Mouse (Mus musculus): ENCODE measurements around the gene Slc35f2.

Gene Slc35f2

DNA sequence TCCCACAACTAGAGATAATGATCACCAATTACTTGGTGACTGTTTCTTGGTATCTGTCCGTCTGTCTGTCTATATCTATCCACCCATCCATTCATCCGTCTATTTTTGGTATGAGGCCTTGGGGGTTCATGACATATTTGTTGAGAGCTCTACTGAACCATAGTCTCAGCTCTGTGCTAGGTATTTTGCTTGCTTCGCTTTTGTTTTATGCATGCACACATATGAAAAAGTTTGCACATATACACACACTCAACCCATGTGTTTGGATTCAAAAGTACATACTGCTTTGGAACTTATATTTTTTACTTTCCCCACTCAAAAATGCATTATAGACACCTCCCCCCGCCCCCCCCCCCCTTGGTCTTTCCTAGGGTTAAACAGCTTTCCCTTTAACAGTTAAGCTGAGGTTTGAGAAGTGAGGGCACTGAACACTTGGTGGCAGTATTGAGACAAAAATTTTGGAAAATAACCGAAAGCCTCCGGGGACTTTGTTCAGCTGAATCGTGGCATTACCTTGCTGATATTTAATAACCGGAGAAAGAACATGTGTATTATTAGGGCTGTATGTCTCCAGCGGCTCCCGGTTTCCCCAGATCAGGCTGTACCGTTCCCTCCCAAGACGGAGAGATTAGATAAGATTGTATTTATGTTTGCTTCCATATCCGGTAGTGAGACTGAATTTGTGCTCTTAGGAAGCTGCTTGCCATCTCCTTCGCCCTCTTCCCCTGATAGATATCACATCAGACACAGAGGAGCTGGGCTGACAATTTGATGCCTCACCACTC, 57.9 kb downstream of the Slc35f2 start:
- DNase-seq (ENCODE audit: low spot score): peak; percentile 8

DNA sequence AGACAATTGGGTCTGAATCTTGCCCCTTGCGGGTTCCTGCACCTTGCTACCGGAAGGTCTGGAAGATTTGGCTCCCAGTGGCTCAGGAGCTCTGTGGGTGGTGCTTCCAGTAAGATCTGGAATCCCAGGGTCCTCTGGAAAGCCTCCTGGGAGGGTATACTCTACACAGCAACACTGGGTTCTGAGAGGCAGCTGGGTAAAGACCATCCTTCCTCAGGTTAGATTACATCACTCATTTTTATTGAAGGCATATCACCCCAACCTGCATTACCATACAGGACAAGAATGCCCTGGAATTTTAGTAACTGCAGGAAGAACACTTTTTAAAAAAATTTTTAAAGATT, 58.5 kb downstream of the Slc35f2 start:
- no peak for DNase-seq (ENCODE audit: low spot score)

DNA sequence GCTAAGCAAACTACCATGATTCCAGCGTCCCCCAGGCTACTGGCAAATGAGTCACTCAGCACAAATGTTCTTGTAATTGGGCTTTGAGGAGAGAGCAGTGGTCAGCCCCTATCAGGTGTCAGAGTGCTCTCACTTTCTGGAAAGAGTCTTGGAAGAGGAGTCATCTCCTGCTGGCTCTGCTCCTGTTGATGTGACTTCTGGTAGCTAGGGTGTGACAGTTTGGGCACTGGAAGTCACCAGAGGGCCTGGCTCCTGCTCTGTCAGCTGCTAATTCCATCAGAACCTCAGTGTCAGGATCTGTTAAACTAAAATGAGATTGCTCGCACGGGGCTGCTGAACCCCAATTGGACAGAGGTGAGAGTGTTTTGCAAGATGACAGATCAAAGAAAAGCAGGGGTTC, 63.7 kb downstream of the Slc35f2 start:
- DNase-seq (ENCODE audit: low spot score): no peak

DNA sequence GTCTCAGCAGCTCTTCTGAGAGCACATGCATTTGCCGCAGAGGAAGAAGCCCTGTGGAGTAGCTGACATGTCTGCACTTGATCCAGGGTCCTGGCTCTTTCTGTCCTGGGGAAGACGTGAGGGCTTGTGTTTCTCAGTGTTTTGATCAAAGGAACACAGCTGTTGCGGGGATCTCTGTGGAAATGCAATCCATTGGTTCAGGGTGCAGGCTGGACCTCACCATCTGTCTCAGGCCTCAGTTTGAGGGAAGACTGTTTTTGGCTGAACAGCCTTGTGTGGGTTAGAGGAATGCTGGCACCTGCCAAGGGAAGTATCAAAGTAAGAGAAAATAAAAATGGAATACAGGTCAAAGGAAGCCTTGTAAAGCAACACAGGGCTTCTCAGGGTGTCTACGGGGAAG, 64.6 kb downstream of the Slc35f2 start:
- no peak for DNase-seq (ENCODE audit: low spot score)

DNA sequence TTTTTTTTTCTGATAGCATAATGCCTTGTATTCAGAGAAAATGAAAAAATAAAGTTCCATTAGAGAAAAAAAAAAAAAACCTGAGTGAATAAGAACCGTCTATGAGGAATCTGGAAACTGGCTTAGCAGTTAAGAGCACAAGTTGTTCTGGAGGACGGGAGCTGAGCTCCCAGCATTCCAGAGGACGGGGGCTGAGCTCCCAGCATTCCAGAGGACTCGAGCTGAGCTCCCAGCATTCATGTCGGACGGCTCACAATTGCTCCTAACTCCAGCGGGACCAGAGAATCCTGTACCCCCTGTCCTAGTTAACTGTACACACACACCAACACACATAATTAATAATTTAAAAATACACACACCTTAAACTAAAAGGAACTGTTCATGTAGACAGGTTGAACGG, 67.5 kb downstream of the Slc35f2 start:
- DNase-seq (ENCODE audit: low spot score): no peak

DNA sequence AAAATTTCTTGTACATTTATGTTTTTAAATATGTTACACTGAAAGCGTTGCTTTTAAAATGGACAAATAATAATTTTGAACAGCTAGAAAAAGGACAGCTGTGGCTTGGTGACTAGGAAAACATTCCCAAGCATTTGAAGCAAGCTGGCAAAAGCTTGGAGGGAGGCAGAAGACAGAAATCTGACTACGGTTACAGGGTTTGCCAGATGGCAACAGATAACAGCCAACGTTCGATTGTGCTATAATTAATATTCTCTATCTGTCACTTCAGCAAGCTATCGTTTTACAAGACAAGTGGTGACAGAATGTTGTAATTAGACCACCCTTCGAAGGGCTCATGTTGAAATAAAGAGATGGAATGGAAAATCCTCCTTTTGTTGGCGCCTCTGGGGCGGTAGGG, 77.2 kb downstream of the Slc35f2 start:
- DNase-seq (ENCODE audit: low spot score): no peak

DNA sequence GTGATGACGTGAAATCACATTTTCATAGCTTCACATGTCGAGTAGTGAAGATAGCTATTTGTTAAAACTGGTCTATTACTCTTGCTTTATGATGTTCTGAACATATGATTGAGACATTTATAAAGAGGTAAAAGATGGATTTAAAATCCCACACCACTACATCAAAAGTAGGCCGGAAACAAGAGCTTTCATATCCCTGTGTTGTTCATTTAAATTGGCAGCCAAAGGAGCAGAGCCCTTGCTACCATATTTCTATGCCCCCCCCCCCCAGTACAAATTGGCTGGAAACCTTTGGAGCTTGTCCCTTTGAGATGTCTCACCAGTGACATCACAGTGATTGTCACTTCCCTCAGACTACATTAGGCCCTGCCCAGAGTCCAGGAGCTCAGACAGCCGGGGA, 78.5 kb downstream of the Slc35f2 start, which contains the start of gene Sln:
Gene Sln, plus strand, starts transcription at position 301 of the 400 bp plus-strand sequence.
- no peak for DNase-seq (ENCODE audit: low spot score)

DNA sequence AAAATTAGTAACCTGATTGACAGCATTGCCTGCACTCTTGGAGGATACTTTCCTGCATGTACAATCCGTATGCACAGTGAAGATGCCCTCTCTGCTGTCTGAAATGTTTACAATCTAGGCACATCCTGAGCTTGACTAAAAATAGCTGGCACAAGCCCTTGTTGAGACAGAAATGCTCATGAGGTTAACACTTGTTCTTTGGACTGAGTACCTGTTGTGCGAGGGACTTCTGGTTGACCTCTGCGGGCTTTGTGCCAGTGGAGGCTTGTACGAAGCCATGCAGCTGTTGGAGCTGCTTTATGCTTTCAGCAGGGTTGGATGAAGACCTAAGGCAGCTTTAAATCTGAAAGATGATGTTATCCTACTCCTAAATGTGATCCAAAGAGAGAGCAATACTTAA, 80.8 kb downstream of the Slc35f2 start:
- DNase-seq (ENCODE audit: low spot score): no peak

DNA sequence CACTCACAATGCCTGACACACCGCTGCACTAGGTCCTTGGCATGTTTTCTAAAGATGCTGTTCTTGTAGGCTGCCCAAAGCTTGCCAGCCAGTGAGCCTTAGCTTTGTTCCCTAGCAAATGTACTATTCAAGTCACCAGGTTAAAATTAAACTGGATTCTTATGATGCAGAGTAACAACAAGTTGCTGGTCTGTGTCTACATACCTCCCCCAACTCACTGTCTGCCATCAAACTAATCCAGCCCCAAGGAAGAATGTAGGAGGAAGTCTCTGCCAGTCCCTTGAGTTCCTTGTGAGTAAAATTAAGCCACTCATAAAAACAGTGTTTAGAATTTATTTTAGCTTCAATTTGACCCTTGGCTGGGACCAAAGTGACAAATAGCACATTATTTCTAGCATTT, 82.3 kb downstream of the Slc35f2 start:
- DNase-seq (ENCODE audit: low spot score): no peak

DNA sequence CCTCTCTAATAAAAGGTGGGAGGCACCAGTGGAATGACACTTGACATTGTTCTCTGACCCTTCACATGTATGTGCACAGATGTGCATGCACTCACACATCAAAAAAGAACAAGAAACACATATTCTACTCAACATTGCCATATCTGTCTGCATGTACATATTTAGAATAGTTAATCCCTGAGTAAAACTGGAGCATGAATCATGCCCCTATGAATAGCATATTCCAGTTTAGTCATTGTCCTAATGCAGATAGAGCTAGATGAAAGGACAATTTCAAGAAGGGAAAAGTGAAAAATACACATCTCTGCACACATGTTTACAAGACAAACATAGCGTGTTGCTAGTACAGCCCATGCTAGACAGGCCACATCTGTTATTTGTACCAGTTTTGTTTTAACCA, 83.2 kb downstream of the Slc35f2 start:
- DNase-seq (ENCODE audit: low spot score): no peak

DNA sequence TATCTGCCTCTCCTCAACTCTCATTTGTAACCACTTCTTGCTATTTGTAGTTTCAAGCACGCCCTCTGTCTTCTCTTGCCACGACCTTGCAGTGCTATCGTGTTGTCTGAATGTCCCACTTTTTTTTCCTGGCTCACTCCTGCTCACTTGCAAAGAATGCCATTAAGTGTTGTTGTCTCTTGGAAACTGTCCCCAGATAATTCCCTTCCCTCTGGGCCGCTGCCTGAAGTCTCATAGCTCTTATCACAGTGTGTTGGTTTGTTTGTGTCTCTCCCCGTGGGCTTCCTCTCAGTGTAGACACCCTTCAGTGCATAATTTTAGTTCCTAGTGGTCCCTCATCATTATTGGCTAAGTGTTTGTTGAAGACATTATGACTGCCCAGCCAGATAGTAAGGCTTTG, 86.5 kb downstream of the Slc35f2 start:
- no peak for DNase-seq (ENCODE audit: low spot score)
